Mouse (Mus musculus) kidney, postnatal 0 days (tissue): ENCODE measurements around the gene S1pr2. TPM values are rescaled to one million over a fixed set of nuclear protein-coding genes. Genes with fewer than 3 reads are reported as not detected.
A peak's percentile ranks its signal among the peaks of the same experiment; 100 is the strongest.

Experiments used
- ATAC-seq: fragments of 200-750 bp; cut with Nextera tagmentation; replicated peaks from 2 replicates; pipeline ENCODE4 v1.8.0; 2017; ENCODE audit warnings: low read depth, moderate number of reproducible peaks, moderate TSS enrichment, moderate library complexity; ENCODE audit not compliant: low FRiP score
- DNase-seq: peaks from one replicate; pipeline ENCODE4 v3.0.0-alpha.2; 2016; ENCODE audit warnings: low spot score
- H3K27ac ChIP-seq: fragments of 300-500 bp; sonication (generic); 2 replicates; pipeline ENCODE4 v1.5.1; 2014; ENCODE audit warnings: mild to moderate bottlenecking
- H3K27me3 ChIP-seq: fragments of 300-500 bp; sonication (generic); 2 replicates; pipeline ENCODE4 v1.6.1; 2014; ENCODE audit warnings: low read length, mixed read lengths; ENCODE audit not compliant: insufficient read depth
- H3K36me3 ChIP-seq: fragments of 300-500 bp; sonication (generic); 2 replicates; pipeline ENCODE4 v1.6.1; 2014; ENCODE audit warnings: low read length, mixed read lengths; ENCODE audit not compliant: insufficient read depth
- H3K4me1 ChIP-seq: fragments of 300-500 bp; sonication (generic); replicated peaks from 2 replicates; pipeline ENCODE4 v1.6.1; 2014; ENCODE audit warnings: antibody characterized with exemption, low read length, mixed read lengths; ENCODE audit not compliant: insufficient read depth
- H3K4me2 ChIP-seq: fragments of 300-500 bp; sonication (generic); 2 replicates; pipeline ENCODE4 v1.6.1; 2014; ENCODE audit warnings: mild to moderate bottlenecking, low read length, moderate library complexity, mixed read lengths
- H3K4me3 ChIP-seq: fragments of 300-500 bp; sonication (generic); replicated peaks from 2 replicates; pipeline ENCODE4 v1.5.1; 2014; ENCODE audit warnings: low read depth, low read length
- H3K9ac ChIP-seq: fragments of 300-500 bp; sonication (generic); 2 replicates; pipeline ENCODE4 v1.6.1; 2014; ENCODE audit warnings: low read depth, low read length
- H3K9me3 ChIP-seq: fragments of 300-500 bp; sonication (generic); replicated peaks from 2 replicates; pipeline ENCODE4 v1.6.1; 2016; ENCODE audit warnings: low read length, inconsistent platforms, mixed read lengths
- CTCF ChIP-seq: IDR thresholded peaks from 2 replicates; pipeline ENCODE4 v1.5.1; 2016; ENCODE audit warnings: antibody characterized with exemption, low read depth, mild to moderate bottlenecking, moderate library complexity
- WGBS: fragments of 180-500 bp; shearing (Covaris S2); extraction: QIAGEN DNeasy Blood & Tissue Kit; methylation state at CpG from one replicate; pipeline ENCODE4 v1.1.7; 2014; 5-methylcytosine and 5-hydroxymethylcytosine counted together
- microRNA-seq: library from miRNA; unstranded; fragments of <30 nt; microRNA quantifications from one replicate; pipeline ENCODE4, GENCODE M21; 2016
- polyA plus RNA-seq: library from polyadenylated mRNA; unstranded; fragments of >200 nt; fragmentation: Nextera tagmentation; extraction: Ambion mirVana; gene quantifications from 2 replicates; pipeline ENCODE4 v1.2.1, GENCODE M21; 2015

Gene S1pr2
- polyA plus RNA-seq, 1 experiment from 2014 or later: 23.3 TPM

- Histone ChIP-seq H3K36me3 (peaks cover 90% of the 10 kb centered on the region), H3K27me3 (no peaks in the 10 kb centered on the region), H3K4me1 (no peaks in the 10 kb centered on the region), H3K4me2 (no peak overlapping the region), H3K9me3 (no peaks in the 10 kb centered on the region), H3K4me3 (no peak overlapping the region), H3K9ac (no peak overlapping the region), H3K27ac (no peak overlapping the region)
- DNase-seq: no peak
- no peak for ATAC-seq
- no peak for TF ChIP-seq CTCF
- 95% methylated on average over 3 of the region's 3 CpGs for WGBS
Observed at GRCm38 (mm10) chr9:20923258-20923657, 53.3 kb downstream of the S1pr2 start.

- WGBS: 81% methylated on average over 4 of the region's 4 CpGs
- no peak overlapping the region for H3K4me2 ChIP-seq
- no peak for DNase-seq
Observed at GRCm38 (mm10) chr9:20916160-20916559, 60.4 kb downstream of the S1pr2 start.

More at GRCm38 (mm10) chr9:20916160-20916559, 60.4 kb downstream of the S1pr2 start:
- Histone ChIP-seq H3K27me3 (no peaks in the 10 kb centered on the region), H3K4me1 (no peaks in the 10 kb centered on the region), H3K27ac (no peak overlapping the region), H3K9me3 (no peaks in the 10 kb centered on the region), H3K36me3 (peaks cover 95% of the 10 kb centered on the region), H3K9ac (no peak overlapping the region), H3K4me3 (no peak overlapping the region)
- TF ChIP-seq CTCF: peak; percentile 60
- ATAC-seq: no peak

Small RNA genes within 50 kb of the gene (microRNA-seq; reads per million reads assigned to microRNA genes)
- gene Mir7081: not detected

Other genes starting within 250 kb of the S1pr2 start
- 3.4 and 3.6 TPM in 2 replicates for gene Olfm2, start 230.4 kb downstream of the S1pr2 start, polyA plus RNA-seq
- gene Col5a3, start 161.7 kb downstream of the S1pr2 start, polyA plus RNA-seq: 0.82 and 1.2 TPM in 2 replicates
- gene Rdh8, start 158.3 kb downstream of the S1pr2 start, polyA plus RNA-seq: not detected in 2 replicates
- gene A230050P20Rik, start 108.1 kb downstream of the S1pr2 start, polyA plus RNA-seq: 7.6 and 11.5 TPM in 2 replicates
- gene Angptl6, start 97.1 kb downstream of the S1pr2 start, polyA plus RNA-seq: 2.5 and 2.6 TPM in 2 replicates
- 56.3 and 57.9 TPM in 2 replicates for gene Ppan, start 88.6 kb downstream of the S1pr2 start, polyA plus RNA-seq
- gene Eif3g, start 78.2 kb downstream of the S1pr2 start, polyA plus RNA-seq: 234 and 243 TPM in 2 replicates
- gene Dnmt1, start 16.9 kb downstream of the S1pr2 start, polyA plus RNA-seq: 34.1 and 43.1 TPM in 2 replicates
- 155 and 158 TPM in 2 replicates for gene Mrpl4, start 26.0 kb upstream of the S1pr2 start, polyA plus RNA-seq
- 12.3 and 13.4 TPM in 2 replicates for gene Icam1, start 39.2 kb upstream of the S1pr2 start, polyA plus RNA-seq
- 0.26 and 0.50 TPM in 2 replicates for gene Icam4, start 52.6 kb upstream of the S1pr2 start, polyA plus RNA-seq
- 0.21 and 0.27 TPM in 2 replicates for gene Icam5, start 55.3 kb upstream of the S1pr2 start, polyA plus RNA-seq
- gene Zglp1, start 90.3 kb upstream of the S1pr2 start, polyA plus RNA-seq: 0.29 TPM in 1 of 2 replicates, not detected in the other
- gene Gm49373, start 96.3 kb upstream of the S1pr2 start, polyA plus RNA-seq: 0.38 and 0.62 TPM in 2 replicates
- 61.5 and 63.9 TPM in 2 replicates for gene Fdx1l, start 96.8 kb upstream of the S1pr2 start, polyA plus RNA-seq
- 0.80 and 0.91 TPM in 2 replicates for gene Gm38431, start 115.2 kb upstream of the S1pr2 start, polyA plus RNA-seq
- gene Raver1, start 115.2 kb upstream of the S1pr2 start, polyA plus RNA-seq: 40.8 and 41.3 TPM in 2 replicates
- gene Tyk2, start 154.5 kb upstream of the S1pr2 start, polyA plus RNA-seq: 8.6 and 9.4 TPM in 2 replicates
- gene Cdc37, start 173.2 kb upstream of the S1pr2 start, polyA plus RNA-seq: 256 and 271 TPM in 2 replicates
- gene Pde4a, start 188.9 kb upstream of the S1pr2 start, polyA plus RNA-seq: 8.2 and 8.3 TPM in 2 replicates